Mouse (Mus musculus): ENCODE measurements around the gene Mtg2. TPM values are rescaled to one million over a fixed set of nuclear protein-coding genes. Genes with fewer than 3 reads are reported as not detected.

The Mtg2 gene
- total RNA-seq (2023) = 10 to 100 TPM; 11.7 to 13.2 TPM

GRCm38 (mm10) chr2:180070481-180071453, at the start of gene Mtg2:
Gene Mtg2, plus strand, starts transcription at chr2:180070588.

GRCm38 (mm10) chr2:180024401-180025098, 45.8 kb upstream of the Mtg2 start, which contains the start of gene Lsm14b:
Gene Lsm14b, plus strand, starts transcription at chr2:180024987.

GRCm38 (mm10) chr2:180042256-180042857, 28.0 kb upstream of the Mtg2 start, which contains the start of the genes Psma7 and Ss18l1:
Gene Psma7, minus strand, starts transcription at chr2:180042433.
Gene Ss18l1, plus strand, starts transcription at chr2:180042509.

GRCm38 (mm10) chr2:180103978-180104658, 33.7 kb downstream of the Mtg2 start, which contains the start of gene Hrh3:
Gene Hrh3, minus strand, starts transcription at chr2:180104488.

GRCm38 (mm10) chr2:180118661-180119438, 48.5 kb downstream of the Mtg2 start, which contains the start of gene Osbpl2:
Gene Osbpl2, plus strand, starts transcription at chr2:180119306.

Other genes with a start within 250 kb of the Mtg2 start
- 10 to 100 TPM; 32.3 to 32.5 TPM for gene Taf4, start 93.9 kb upstream of the Mtg2 start, total RNA-seq (2023)
- gene Lsm14b, start 45.6 kb upstream of the Mtg2 start, total RNA-seq (2023) = 10 to 100 TPM; 28.8 to 30.9 TPM
- 100 to 1,000 TPM; 196 to 204 TPM for gene Psma7, start 28.2 kb upstream of the Mtg2 start, total RNA-seq (2023)
- 1 to 10 TPM; 6.5 to 7.3 TPM for gene Ss18l1, start 28.1 kb upstream of the Mtg2 start, total RNA-seq (2023)
- gene Hrh3, start 33.9 kb downstream of the Mtg2 start, total RNA-seq (2023) = not detected
- gene Osbpl2, start 48.7 kb downstream of the Mtg2 start, total RNA-seq (2023) = 10 to 100 TPM; 30.2 to 31.9 TPM
- 100 to 1,000 TPM in 1 of 2 experiments, 10 to 100 TPM in 1; 99.5 to 104 TPM for gene Adrm1, start 100.9 kb downstream of the Mtg2 start, total RNA-seq (2023)
- under 1 TPM in 1 of 2 experiments, not detected in 1; 0.05 TPM for gene Lama5, start 155.3 kb downstream of the Mtg2 start, total RNA-seq (2023)
- gene Rps21, start 186.8 kb downstream of the Mtg2 start, total RNA-seq (2023) = 1,000 to 10,000 TPM in 1 of 2 experiments, 100 to 1,000 TPM in 1; 824 to 1,285 TPM
- 10 to 100 TPM; 17.4 to 19.3 TPM for gene Cables2, start 202.9 kb downstream of the Mtg2 start, total RNA-seq (2023)
- not detected for gene Rbbp8nl, start 219.3 kb downstream of the Mtg2 start, total RNA-seq (2023)

Data from monocyte, adult 59 days (primary cell).